Mouse (Mus musculus) splenic B cell, adult 2 months (primary cell): Measurements from ENCODE around the gene Ube2n.
"Not testable (repeated sequence)": the region's sequence is repeated elsewhere in the genome, so short reads cannot be mapped to it uniquely, and the experiment has no call there.

Experiments used
- DNase-seq: peaks from one replicate; pipeline ENCODE4 v3.0.0-alpha.2; 2011; ENCODE audit warnings: low read depth, low spot score
- H3K27me3 ChIP-seq: 2 replicates; pipeline ENCODE4 v1.6.1; 2012; ENCODE audit warnings: mild to moderate bottlenecking, low read length, moderate library complexity, mixed read lengths; ENCODE audit not compliant: control insufficient read depth, poor library complexity, insufficient read depth, severe bottlenecking
- H3K36me3 ChIP-seq: 2 replicates; pipeline ENCODE4 v1.6.1; 2012; ENCODE audit warnings: mild to moderate bottlenecking, low read length, moderate library complexity, mixed read lengths; ENCODE audit not compliant: control insufficient read depth, poor library complexity, insufficient read depth, severe bottlenecking

The Ube2n gene

DNA sequence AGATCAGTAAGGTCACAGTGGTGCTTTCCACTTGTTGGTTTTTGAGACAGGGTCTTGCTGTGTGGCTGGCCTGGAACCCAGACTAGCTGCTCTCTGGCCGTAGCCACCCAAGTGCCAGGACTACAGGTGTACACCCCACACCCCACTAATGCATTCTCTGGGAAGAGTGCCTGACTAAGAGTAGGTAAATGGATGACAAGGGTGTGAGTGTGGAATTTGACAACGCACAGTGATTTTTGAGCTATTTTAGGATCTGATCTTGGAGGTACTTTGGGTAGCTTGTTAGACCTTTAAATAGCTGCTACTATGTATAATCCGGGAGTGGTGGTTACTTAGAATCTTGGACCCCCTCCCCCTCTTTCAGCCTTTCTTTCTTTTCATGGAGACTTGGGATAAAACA is 24.3 kb downstream of the Ube2n start:
- Histone ChIP-seq H3K27me3 (no peaks in the 10 kb centered on the region), H3K36me3 (no peaks in the 10 kb centered on the region)
- no peak for DNase-seq

DNA sequence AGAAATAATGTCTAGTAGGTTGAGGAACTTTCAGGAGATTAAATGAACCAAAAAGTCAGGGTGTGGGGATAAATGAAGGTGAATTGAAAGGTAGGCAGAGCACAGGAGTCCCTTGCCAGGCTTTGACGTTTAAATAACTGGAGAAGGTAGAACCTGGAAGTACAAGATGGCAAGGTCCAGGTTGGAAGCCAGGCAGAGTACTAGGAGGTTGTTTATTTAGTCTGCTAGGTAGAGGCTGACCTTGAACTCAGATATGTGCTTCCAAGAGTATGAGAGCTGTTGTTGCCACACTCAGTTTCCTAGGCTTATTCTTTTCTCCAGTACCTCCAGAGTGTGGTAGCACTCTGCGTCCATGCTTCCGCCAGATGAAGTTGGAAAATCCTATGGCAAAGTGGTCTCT is 24.9 kb downstream of the Ube2n start:
- Histone ChIP-seq H3K36me3 (no peaks in the 10 kb centered on the region), H3K27me3 (no peaks in the 10 kb centered on the region)
- no peak for DNase-seq

DNA sequence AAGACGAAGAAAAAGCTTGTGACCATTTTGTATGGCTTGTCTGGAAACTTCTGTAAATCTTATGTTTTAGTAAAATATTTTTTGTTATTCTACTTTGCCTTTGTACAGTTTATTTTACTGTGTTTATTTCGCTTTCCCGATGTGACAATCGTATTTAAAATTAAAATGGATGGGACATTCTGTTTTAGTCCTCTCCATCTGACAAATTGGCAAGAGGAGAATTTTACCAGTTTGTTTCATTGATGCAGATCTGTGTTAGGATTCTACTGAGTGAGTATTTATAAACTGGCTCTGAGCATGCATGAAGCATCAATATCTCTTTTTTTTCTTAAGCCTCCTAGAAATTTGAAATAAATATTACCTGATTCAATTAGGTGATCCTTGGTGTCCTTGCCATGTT is 28.0 kb downstream of the Ube2n start:
- Histone ChIP-seq H3K27me3 (no peaks in the 10 kb centered on the region), H3K36me3 (no peaks in the 10 kb centered on the region; the same call in 1 of the 2 replicates)
- no peak for DNase-seq

DNA sequence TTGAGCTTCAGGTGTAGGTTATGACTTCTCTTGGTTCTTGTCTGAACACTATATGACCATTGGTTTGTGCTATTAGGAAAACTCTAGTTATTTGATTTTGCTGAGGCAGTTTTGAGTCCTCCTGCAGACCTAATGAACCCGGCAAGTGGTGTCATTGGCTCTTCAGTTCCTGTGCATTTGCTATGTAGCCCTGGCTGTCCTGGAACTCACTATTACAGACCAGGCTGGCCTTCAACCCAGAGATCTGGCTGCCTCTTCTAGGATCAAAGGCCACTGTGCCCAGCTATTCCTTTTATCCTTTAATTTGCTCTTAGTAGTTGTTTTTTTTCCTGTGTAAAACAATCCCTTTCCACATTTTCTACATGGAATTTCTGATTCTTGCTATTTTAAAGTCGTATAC is 28.4 kb downstream of the Ube2n start:
- Histone ChIP-seq H3K36me3 (no peaks in the 10 kb centered on the region; the same call in 1 of the 2 replicates), H3K27me3 (no peaks in the 10 kb centered on the region)
- DNase-seq, result no peak

DNA sequence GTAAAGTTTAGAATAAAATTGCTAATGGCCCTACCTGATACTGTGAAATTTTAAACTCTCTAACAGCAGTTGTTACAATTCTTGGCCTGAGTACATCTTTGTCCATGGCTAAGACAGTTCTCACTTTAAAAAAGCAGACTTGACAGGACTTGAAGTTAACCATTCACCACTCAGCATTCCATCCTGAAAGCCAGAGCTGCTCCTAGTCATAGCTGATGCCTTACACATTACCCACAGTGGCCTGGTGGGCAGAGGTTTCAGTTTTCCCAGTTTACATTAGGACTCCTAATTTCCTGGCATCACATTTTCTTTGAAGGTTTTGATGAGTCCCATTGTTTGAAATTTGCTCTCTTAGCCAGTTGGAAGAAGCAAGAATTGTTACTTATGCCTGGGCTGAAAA is 29.1 kb downstream of the Ube2n start:
- DNase-seq, result no peak
- H3K36me3 ChIP-seq, result no peaks in the 10 kb centered on the region; the same call in 1 of the 2 replicates
- no peaks in the 10 kb centered on the region for H3K27me3 ChIP-seq

DNA sequence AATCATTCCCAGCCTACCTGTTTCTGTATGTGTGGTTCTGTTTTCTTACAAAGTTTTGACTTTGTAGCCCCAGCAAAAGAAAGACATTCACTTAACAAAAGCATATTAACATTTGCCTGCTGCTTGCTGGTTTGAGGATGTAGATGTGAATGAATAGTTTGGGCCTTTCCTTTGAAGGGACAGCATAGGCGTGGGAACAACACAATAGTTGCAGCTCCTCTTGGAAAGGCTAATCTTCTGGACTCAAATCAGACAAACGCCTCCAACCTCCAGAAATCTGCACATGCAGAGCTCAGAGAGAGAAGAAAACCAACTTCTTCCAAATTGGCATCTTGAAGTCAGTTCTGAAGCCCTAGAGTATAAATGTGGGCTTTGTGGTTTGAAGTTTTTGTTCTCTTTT is 29.7 kb downstream of the Ube2n start:
- H3K36me3 ChIP-seq, result peaks cover 2% of the 10 kb centered on the region; the same call in 1 of the 2 replicates

DNA sequence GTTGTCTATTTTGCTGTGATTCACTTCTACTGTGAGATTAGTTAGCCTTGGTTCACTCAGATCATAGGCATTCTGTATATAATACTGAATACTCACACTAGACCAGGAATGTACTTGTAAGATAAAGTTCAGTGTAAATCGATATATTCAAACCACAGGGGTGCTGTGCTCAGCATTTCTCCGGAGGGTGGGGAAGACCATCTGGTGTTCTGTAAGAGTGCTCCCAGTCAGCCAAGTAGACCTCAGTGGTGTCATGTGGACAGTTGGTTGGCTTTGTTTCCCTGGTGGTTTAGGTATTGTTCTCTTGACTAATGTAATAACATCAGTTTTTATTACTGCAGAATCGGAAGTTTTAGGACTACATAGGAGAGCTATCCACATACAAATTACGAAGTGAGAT is 30.1 kb downstream of the Ube2n start:
- Histone ChIP-seq H3K27me3 (no peaks in the 10 kb centered on the region), H3K36me3 (peaks cover 2% of the 10 kb centered on the region; the same call in 1 of the 2 replicates)
- no peak for DNase-seq

More for the DNA sequence above, 29.7 kb downstream of the Ube2n start:
- H3K27me3 ChIP-seq, result no peaks in the 10 kb centered on the region
- no peak for DNase-seq

DNA sequence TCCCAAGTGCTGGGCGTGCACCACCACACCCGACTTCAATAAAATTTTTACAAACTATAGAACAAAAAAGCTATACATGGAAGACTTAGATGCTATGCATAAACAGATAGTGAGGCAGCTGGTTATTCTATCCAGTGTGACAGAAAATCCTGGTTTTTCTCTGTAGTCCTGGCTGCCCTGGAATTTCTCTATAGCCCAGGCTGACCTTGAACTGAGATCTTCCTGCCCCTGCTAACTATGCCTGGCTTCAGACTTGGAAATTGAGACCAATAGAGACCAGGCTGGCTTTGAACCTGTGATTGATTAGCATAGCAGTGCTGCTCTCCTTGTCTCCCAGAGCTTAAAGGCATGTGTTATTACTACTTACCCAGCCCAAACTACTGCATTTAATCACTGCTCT is 31.2 kb downstream of the Ube2n start:
- no peak for DNase-seq
- Histone ChIP-seq H3K27me3 (no peaks in the 10 kb centered on the region), H3K36me3 (peaks cover 4% of the 10 kb centered on the region; the same call in 1 of the 2 replicates)

DNA sequence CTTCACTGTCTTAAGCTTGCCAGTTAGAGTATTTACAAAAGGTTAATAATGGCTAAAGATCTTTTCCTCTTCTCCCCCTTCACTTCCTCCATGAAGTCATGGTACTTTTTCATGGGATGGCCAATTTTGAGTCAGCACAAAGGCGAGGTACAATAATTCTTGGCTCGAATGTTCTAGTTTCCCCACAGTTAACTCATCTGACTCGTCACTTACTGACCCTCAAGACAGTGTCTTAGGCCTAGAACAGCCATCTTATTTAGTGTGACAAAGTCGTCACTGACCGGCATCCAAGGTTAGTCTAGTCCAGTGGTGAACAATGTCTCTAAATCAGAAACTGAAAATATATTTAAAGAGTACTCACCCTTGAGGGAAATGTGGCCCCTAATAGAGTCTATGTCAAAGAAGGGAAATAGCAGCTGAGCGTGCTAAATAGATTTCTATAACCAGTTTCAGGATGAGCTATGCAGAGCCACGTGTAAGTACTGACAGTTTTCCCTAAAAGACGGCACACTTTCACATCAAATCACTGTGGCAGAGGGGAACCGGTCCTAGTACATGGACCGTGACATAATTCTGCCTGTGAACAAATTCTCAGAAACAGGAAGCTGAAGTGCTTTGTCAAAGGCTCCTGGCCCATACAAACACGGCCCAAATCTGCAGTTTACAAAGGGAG is 33.3 kb downstream of the Ube2n start:
- DNase-seq, result peak; percentile 71
- H3K36me3 ChIP-seq, result peaks cover 4% of the 10 kb centered on the region; the same call in 1 of the 2 replicates
- no peaks in the 10 kb centered on the region for H3K27me3 ChIP-seq

DNA sequence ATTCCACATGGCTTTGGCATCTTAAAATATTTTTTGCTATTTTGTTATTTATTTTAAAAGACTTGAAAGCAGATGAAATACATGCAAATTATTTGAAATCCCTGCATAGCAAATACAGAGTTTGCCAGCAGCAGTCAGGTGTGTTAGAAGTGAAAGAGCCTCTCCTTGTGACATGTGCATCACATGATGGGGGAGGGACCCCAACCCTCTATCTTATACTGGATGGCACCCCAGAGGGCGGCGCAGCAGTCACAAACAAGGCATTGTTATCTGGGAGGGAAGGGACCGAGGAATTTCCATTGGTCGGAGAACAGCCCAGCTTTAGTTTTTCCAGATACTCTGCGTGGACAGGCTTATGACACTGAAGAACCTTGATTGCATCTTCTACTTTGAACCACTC is 34.1 kb downstream of the Ube2n start:
- H3K36me3 ChIP-seq, H3K27me3 ChIP-seq, DNase-seq: not testable (repeated sequence)

DNA sequence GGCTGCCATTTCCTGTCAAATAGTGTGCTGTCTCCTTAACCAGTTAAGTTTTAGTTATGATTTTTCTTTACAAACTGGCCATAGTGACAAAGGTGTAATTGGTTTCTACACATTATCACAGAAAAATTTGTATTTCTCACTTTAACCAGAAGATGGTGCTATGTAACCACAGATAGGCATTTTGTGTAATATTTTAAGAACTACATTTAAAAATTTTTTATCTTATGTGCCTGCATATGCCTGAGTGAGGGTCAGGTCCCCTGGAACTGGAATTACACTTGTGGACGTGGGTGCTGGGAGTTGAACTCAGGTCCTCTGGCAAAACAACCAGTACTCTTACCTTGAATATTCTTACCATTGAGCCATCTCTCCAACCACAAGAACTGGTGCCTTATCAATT is 35.6 kb downstream of the Ube2n start:
- peaks cover 4% of the 10 kb centered on the region; the same call in 1 of the 2 replicates for H3K36me3 ChIP-seq
- DNase-seq, result peak; percentile 67
- H3K27me3 ChIP-seq, result no peaks in the 10 kb centered on the region

DNA sequence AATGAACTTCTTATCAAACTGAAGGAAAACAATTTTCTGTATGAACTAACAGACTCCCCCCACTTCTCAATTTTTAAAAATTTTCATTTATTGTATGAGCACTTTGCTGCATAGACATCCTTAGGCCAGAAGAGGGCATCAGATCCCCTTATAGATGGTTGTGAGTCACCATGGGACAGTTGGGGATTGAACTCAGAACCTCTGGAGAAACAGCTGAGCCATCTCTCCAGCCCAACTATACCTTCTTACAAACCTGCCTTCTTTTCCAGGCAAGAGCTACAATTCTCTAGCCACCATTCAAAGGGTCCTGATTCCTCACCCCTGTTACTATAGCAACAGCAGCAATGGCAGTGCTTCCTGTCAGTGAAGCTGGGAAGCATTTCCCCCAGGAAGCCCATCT is 36.8 kb downstream of the Ube2n start:
- H3K27me3 ChIP-seq, result no peaks in the 10 kb centered on the region
- H3K36me3 ChIP-seq, result 0 out of 2 replicates have a peak, but pooled peaks cover 4% of the 10 kb centered on the region
- DNase-seq, result peak; percentile 47

DNA sequence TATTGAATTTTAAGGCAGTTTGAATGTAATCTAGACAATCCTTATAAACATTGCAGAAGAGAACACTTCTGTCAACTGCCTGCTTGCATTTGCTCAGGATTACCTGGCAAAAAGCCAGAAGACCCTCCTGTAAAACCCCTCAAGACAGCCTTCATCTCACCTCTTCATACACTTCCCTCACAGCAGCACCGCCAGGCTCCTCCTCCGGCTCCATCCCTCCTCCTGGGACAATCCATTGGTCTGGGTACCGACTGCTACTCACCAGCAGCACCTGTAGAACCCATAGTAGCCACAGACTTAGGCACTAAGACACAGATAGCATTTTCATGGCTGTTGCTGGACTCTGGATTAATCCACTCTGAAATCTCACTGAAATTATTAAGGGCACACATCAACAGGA is 37.4 kb downstream of the Ube2n start:
- H3K36me3 ChIP-seq, result 0 out of 2 replicates have a peak, but pooled peaks cover 4% of the 10 kb centered on the region
- no peaks in the 10 kb centered on the region for H3K27me3 ChIP-seq
- DNase-seq, result no peak

DNA sequence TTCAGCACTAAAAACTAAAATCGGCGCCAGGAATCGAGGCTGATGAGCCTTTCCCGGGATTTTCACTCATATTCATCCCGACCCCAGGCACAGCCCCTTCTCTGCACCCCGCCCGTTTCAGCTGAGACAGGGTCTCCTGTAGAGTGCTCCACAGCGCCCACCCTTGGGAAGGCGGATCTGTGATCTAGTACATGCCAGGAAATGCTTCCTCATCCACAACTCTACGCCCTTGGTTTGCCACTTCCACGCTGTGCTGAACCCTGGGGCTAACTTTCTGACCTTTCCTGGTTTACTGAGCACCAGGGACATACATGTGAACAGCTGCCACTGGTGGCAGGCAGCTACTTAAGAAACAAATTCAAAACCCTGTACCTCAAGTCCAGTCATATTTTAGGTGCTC is 40.9 kb downstream of the Ube2n start:
- Histone ChIP-seq H3K36me3 (no peaks in the 10 kb centered on the region), H3K27me3 (no peaks in the 10 kb centered on the region)
- DNase-seq, result no peak

DNA sequence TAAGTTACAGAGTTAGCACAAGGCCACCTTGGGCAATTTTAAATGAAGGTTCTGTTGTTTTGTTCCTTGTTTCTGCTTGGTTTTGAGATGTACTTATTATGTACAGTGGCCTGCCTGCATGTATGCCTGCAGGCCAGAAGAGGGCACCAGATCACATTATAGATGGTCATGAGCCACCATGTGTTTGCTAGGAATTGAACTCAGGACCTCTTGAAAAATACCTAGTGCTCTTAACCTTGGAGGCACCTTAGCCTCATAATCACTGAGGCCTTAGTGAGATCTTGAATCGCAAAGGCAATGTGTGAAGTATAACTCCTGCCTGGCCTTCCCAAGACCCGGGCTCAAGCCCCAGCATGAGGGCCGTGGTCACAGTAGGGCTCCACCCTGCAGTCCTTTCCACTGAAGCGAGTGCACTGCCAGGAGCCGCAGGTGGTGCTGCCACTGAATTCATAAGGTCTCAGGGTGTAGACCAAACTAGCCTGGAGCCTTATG is 42.4 kb downstream of the Ube2n start:
- DNase-seq, result peak; percentile 67

DNA sequence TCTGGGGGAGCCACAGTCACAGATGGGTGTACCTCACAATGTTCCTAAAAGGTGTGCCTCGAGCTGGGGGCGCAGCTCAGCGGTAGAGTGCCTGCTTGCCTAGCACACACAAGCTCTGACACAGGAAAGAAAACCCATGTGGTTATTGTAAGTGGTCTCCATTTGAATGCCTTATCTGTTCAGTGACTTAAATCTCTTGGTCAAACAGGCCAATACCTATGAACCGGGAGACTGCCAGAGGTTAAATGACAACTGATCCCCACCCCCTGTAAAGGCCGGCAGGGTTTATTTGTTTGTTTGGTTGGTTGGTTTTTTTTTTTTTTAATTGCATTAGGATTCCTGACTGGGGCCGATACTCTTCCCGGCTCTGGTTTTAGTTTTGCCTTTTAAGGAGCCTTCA is 44.5 kb downstream of the Ube2n start:
- Histone ChIP-seq H3K36me3 (no peaks in the 10 kb centered on the region), H3K27me3 (no peaks in the 10 kb centered on the region)
- no peak for DNase-seq

More for the DNA sequence above, 42.4 kb downstream of the Ube2n start:
- Histone ChIP-seq H3K27me3 (no peaks in the 10 kb centered on the region), H3K36me3 (no peaks in the 10 kb centered on the region)
